Mouse (Mus musculus) gonadal fat pad, adult 2 months (tissue): ENCODE measurements around the gene Olfr983. TPM values are rescaled to one million over a fixed set of nuclear protein-coding genes. Genes with fewer than 3 reads are reported as not detected.

Experiments used
- DNase-seq: peaks from one replicate; pipeline ENCODE4 v3.0.0-alpha.2; 2012; ENCODE audit warnings: low read depth
- polyA plus RNA-seq: library from polyadenylated mRNA; depleted of rRNA; stranded (reverse); fragments of >200 nt; gene quantifications from 2 replicates; pipeline ENCODE4 v1.2.3, GENCODE M21; 2012; rRNA removed

Olfr983 gene
- polyA plus RNA-seq = not detected in 2 replicates

GRCm38 (mm10) chr9:40093495-40093894 lies at the start of gene Olfr983:
TSS of gene Olfr983 (minus strand) at chr9:40093595.
- DNase-seq = no peak

DNA sequence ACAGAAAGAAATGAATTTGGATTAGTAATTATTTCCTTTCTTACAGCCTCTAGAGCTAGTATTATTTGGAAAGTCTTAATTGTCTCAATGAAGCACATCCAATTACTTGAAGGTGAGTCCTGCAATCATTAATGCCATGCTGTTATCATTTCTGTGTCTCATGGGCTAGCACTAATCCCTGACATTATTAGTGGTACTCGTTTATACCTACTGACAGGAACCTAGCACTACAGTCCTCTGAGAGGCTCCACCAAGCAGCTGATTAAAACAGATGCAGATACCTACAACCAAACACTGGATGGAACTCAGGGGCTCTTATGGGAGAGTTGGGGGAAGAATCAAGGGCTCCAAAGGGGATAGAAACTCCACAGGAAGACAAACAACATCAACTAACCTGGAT lies 48.1 kb upstream of the Olfr983 start:
- no peak for DNase-seq

GRCm38 (mm10) chr9:40139484-40139883 lies 46.1 kb upstream of the Olfr983 start:
- DNase-seq = no peak

DNA sequence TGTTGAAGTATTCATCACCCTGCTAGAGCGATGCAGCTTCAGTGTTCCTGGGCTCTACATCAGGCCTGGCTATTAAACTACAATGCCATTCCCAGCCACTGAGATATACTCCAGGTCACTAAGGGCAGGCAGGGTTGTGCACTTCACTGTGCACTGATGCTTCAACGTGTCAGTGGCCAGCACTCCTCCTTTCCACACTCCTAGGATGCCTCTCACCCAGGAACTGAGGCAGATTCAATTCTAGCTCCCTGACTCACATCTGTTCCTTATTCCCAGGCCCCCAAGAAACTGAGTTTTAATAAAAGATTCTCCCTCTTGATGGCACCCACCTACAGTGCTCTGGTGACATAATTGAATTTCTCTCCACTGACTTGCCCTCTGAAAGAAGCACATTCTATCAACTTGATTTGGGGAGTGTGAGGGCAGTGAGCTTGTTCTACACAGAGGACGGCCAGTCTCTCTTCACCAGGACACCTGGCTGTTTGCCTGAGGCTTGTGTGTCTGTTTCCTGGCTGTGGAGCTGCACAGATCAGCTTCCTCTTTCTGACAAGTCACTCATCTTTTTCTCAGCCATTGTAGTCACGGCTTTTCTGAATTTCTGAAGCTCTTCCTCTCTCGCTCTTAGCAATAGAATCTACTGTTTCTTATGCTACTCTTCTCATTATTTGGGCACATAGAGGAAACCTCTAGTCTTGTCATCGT lies 43.7 kb upstream of the Olfr983 start:
- no peak for DNase-seq

GRCm38 (mm10) chr9:40130556-40130955 lies 37.2 kb upstream of the Olfr983 start:
- DNase-seq = no peak

GRCm38 (mm10) chr9:40130084-40130483 lies 36.7 kb upstream of the Olfr983 start, which contains the start of gene Olfr985:
TSS of gene Olfr985 (minus strand) at chr9:40130184.
- no peak for DNase-seq

DNA sequence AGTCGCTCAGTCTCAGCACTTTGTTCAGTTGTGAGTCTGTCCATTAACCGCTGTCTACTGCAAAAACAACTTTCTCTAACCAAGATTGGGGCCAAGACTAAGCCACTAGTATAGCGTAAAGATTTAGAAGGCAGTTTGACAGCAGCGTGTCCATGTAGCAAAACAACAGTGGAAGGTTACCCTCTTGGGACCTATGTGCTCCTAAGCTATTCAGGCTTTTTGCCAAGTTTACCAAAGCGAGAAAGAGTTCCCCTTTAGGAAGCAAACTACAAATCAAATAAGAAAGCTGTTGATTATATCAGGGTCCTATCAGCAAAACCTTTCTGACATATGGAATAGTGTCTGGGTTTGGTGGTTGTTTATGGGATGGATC lies 23.9 kb upstream of the Olfr983 start:
- DNase-seq = no peak

GRCm38 (mm10) chr9:40116645-40117286 lies 23.4 kb upstream of the Olfr983 start:
- no peak for DNase-seq

GRCm38 (mm10) chr9:40114106-40114505 lies 20.7 kb upstream of the Olfr983 start, which contains the start of gene Olfr984:
TSS of gene Olfr984 (minus strand) at chr9:40114206.
- no peak for DNase-seq

DNA sequence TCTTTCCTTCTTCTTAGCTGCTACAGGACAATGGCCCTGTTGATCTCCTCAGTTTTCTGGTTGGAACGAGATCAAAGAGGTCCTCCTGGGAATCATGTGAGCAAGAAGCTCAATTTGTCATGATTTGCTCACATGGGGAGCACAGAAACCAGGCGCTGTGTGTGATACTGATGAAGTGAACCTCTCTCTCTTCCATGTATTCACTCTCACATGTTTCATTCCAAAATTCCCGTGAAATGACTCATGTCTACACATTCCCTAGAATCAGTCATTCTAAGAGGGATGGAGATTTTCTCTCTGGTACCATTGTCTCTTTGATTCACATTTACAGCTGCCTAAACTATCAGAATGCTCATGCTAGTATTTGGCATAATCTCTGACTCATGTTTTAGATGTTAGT lies 1.4 kb upstream of the Olfr983 start:
- no peak for DNase-seq

GRCm38 (mm10) chr9:40073529-40073928 lies 19.9 kb downstream of the Olfr983 start, which contains the start of gene Olfr982:
TSS of gene Olfr982 (plus strand) at chr9:40073829.
- no peak for DNase-seq

DNA sequence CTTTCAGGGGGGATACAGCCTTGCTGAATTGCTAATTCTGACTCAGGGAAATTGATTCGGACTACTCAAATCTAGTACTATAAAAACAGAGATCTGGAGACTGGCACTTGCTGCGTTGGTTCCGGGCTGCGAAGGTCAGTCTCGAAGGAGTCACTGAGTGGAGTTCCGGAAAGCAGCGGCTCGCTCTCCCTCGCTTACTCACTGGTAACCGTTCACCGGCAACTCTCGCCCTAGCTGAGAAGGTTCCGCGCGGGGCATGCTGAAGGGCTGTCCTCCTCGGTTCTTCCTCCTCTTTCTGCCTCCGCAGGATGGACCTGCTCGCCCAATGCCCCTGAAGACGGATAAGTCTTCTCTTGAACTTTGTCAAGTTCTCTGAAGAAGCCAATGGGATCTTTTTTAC lies 43.3 kb downstream of the Olfr983 start:
- DNase-seq = no peak

Other genes starting within 250 kb of the Olfr983 start
- not detected in 2 replicates for gene Olfr972, start 227.2 kb downstream of the Olfr983 start, polyA plus RNA-seq
- gene Olfr229, start 186.3 kb downstream of the Olfr983 start, polyA plus RNA-seq = not detected in 2 replicates
- not detected in 2 replicates for gene Olfr974, start 156.1 kb downstream of the Olfr983 start, polyA plus RNA-seq
- not detected in 2 replicates for gene Olfr975, start 141.5 kb downstream of the Olfr983 start, polyA plus RNA-seq
- gene Olfr976, start 132.5 kb downstream of the Olfr983 start, polyA plus RNA-seq = not detected in 2 replicates
- gene Olfr978, start 101.5 kb downstream of the Olfr983 start, polyA plus RNA-seq = not detected in 2 replicates
- not detected in 2 replicates for gene Olfr979, start 90.1 kb downstream of the Olfr983 start, polyA plus RNA-seq
- gene Olfr980, start 84.0 kb downstream of the Olfr983 start, polyA plus RNA-seq = not detected in 2 replicates
- gene Olfr981, start 72.1 kb downstream of the Olfr983 start, polyA plus RNA-seq = not detected in 2 replicates
- not detected in 2 replicates for gene Olfr982, start 19.8 kb downstream of the Olfr983 start, polyA plus RNA-seq
- gene Olfr984, start 20.6 kb upstream of the Olfr983 start, polyA plus RNA-seq = not detected in 2 replicates
- gene Olfr985, start 36.6 kb upstream of the Olfr983 start, polyA plus RNA-seq = not detected in 2 replicates
- 0.16 TPM in 1 of 2 replicates, not detected in the other for gene Tmem225, start 54.5 kb upstream of the Olfr983 start, polyA plus RNA-seq
- not detected in 2 replicates for gene Olfr986, start 87.3 kb upstream of the Olfr983 start, polyA plus RNA-seq
- gene Zfp202, start 98.7 kb upstream of the Olfr983 start, polyA plus RNA-seq = 1.6 TPM in 2 replicates
- 0.81 and 1.3 TPM in 2 replicates for gene Scn3b, start 175.6 kb upstream of the Olfr983 start, polyA plus RNA-seq